Mouse (Mus musculus): ENCODE results near the gene Neurog3.
A peak's percentile ranks its signal among the peaks of the same experiment; 100 is the strongest.

The Neurog3 gene

GRCm38 (mm10) chr10:62137150-62137549 is 4.3 kb downstream of the Neurog3 start:
- DNase-seq (ENCODE audit: low read depth, low spot score): no peak

GRCm38 (mm10) chr10:62138040-62138439 is 5.2 kb downstream of the Neurog3 start:
- no peak for DNase-seq (ENCODE audit: low read depth, low spot score)

- DNase-seq (ENCODE audit: low read depth, low spot score): no peak
These were observed 10.9 kb downstream of the Neurog3 start, which contains the start of gene Fam241b for GRCm38 (mm10) chr10:62143820-62144219. Gene Fam241b (minus strand): TSS chr10:62143920.

- DNase-seq (ENCODE audit: low read depth, low spot score): no peak
These were observed 13.1 kb downstream of the Neurog3 start for GRCm38 (mm10) chr10:62145957-62146356.

GRCm38 (mm10) chr10:62147466-62148248 is 14.8 kb downstream of the Neurog3 start:
- no peak for DNase-seq (ENCODE audit: low read depth, low spot score)

GRCm38 (mm10) chr10:62149929-62150328 is 17.0 kb downstream of the Neurog3 start:
- DNase-seq (ENCODE audit: low read depth, low spot score): no peak

- no peak for DNase-seq (ENCODE audit: low read depth, low spot score)
These were observed 29.5 kb downstream of the Neurog3 start for GRCm38 (mm10) chr10:62162410-62162809.

GRCm38 (mm10) chr10:62172841-62173553 is 40.1 kb downstream of the Neurog3 start:
- no peak for DNase-seq (ENCODE audit: low read depth, low spot score)

GRCm38 (mm10) chr10:62173941-62174448 is 41.1 kb downstream of the Neurog3 start:
- DNase-seq (ENCODE audit: low read depth, low spot score): no peak

- no peak for DNase-seq (ENCODE audit: low read depth, low spot score)
These were observed 41.8 kb downstream of the Neurog3 start for GRCm38 (mm10) chr10:62174533-62175313.

- DNase-seq (ENCODE audit: low read depth, low spot score): no peak
These were observed 47.1 kb downstream of the Neurog3 start for GRCm38 (mm10) chr10:62179944-62180343.

GRCm38 (mm10) chr10:62181701-62182100 is 48.8 kb downstream of the Neurog3 start:
- no peak for DNase-seq (ENCODE audit: low read depth, low spot score)

- no peak for DNase-seq (ENCODE audit: low read depth, low spot score)
These were observed 49.7 kb downstream of the Neurog3 start for GRCm38 (mm10) chr10:62182471-62183014.

GRCm38 (mm10) chr10:62183053-62183452 is 50.2 kb downstream of the Neurog3 start:
- DNase-seq (ENCODE audit: low read depth, low spot score): peak; percentile 87
